Mouse (Mus musculus) stomach, embryonic 15.5 days (tissue): Measurements from ENCODE around the gene Il31ra. TPM values are rescaled to one million over a fixed set of nuclear protein-coding genes. Genes with fewer than 3 reads are reported as not detected.

Source experiments
- ATAC-seq: fragments of 200-750 bp; cut with Nextera tagmentation; 2 replicates; pipeline ENCODE4 v1.8.0; 2017; ENCODE audit warnings: low read depth, moderate number of reproducible peaks, moderate TSS enrichment; ENCODE audit not compliant: insufficient read depth, low FRiP score
- H3K27ac ChIP-seq: fragments of 300-500 bp; sonication (generic); 2 replicates; pipeline ENCODE4 v1.5.1; 2015; ENCODE audit warnings: mild to moderate bottlenecking, inconsistent platforms
- H3K27me3 ChIP-seq: fragments of 300-500 bp; sonication (generic); replicated peaks from 2 replicates; pipeline ENCODE4 v1.6.1; 2015; ENCODE audit warnings: inconsistent platforms
- H3K36me3 ChIP-seq: fragments of 300-500 bp; sonication (generic); 2 replicates; pipeline ENCODE4 v1.6.1; 2015; ENCODE audit warnings: inconsistent platforms
- H3K4me1 ChIP-seq: fragments of 300-500 bp; sonication (generic); 2 replicates; pipeline ENCODE4 v1.6.1; 2015; ENCODE audit warnings: inconsistent platforms
- H3K4me2 ChIP-seq: fragments of 300-500 bp; sonication (generic); 2 replicates; pipeline ENCODE4 v1.6.1; 2015; ENCODE audit warnings: mild to moderate bottlenecking, inconsistent platforms
- H3K4me3 ChIP-seq: fragments of 300-500 bp; sonication (generic); replicated peaks from 2 replicates; pipeline ENCODE4 v1.5.1; 2015; ENCODE audit warnings: inconsistent platforms
- H3K9ac ChIP-seq: fragments of 300-500 bp; sonication (generic); 2 replicates; pipeline ENCODE4 v1.6.1; 2015; ENCODE audit warnings: inconsistent platforms
- H3K9me3 ChIP-seq: fragments of 300-500 bp; sonication (generic); 2 replicates; pipeline ENCODE4 v1.6.1; 2016; ENCODE audit warnings: inconsistent platforms
- WGBS: fragments of 180-500 bp; shearing (Covaris S2); methylation state at CpG from one replicate; pipeline ENCODE4 v1.1.7; 2015; 5-methylcytosine and 5-hydroxymethylcytosine counted together
- polyA plus RNA-seq: library from polyadenylated mRNA; unstranded; fragments of >200 nt; fragmentation: Nextera tagmentation; extraction: Ambion mirVana; gene quantifications from 2 replicates; pipeline ENCODE4 v1.2.1, GENCODE M21; 2015

Il31ra gene
- polyA plus RNA-seq, 1 experiment from 2014 or later = 0.06 TPM

DNA sequence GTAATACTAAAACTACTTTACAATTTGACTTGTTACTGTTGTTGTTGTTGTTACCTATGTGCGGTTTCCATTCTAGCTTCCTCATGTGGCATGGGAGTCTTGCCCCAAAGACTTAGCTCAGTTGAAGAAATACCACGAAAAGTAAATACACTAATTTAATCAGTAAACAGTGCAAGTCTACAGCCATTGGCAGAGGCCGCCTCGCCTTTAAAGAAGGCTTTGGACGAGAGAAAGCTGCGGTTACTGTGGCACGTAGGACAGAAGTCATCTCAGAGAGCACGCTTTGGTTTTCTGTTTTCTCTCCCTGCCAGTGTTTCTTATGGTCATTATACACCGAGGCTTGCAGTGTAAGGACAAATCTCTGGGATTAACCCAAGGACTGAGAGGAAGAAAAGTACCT is 93.7 kb downstream of the Il31ra start:
- Histone ChIP-seq H3K36me3 (peaks cover 40% of the 10 kb centered on the region), H3K9me3 (no peaks in the 10 kb centered on the region), H3K4me3 (no peak overlapping the region), H3K4me2 (no peak overlapping the region), H3K27me3 (no peaks in the 10 kb centered on the region), H3K27ac (no peak overlapping the region), H3K4me1 (no peaks in the 10 kb centered on the region), H3K9ac (no peak overlapping the region)
- ATAC-seq = peak; percentile 66; the same call in 1 of the 2 replicates
- WGBS = 74% methylated on average over 9 of the region's 9 CpGs

DNA sequence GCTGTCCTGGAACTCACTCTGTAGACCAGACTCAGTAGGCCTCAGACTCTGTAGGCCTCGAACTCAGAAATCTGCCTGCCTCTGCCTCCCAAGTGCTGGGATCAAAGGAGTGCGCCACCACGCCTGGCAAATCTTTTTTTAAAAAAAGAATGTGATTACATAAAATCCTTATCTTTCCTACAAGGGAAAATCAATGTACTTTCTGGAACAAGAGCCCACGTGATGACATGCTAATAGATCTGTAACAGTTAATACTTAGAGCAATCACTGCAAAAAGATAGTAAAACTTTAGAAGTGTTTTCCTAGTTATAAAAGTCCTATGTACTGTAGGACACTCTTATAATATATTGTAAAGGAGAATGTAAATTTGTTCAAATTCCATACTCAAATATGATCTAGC is 94.1 kb downstream of the Il31ra start:
- Histone ChIP-seq H3K9me3 (no peaks in the 10 kb centered on the region), H3K4me2 (no peak overlapping the region), H3K27ac (no peak overlapping the region), H3K27me3 (no peaks in the 10 kb centered on the region), H3K9ac (no peak overlapping the region), H3K4me1 (no peaks in the 10 kb centered on the region), H3K36me3 (peaks cover 35% of the 10 kb centered on the region), H3K4me3 (no peak overlapping the region)
- 84% methylated on average over 4 of the region's 4 CpGs for WGBS
- ATAC-seq = no peak

- WGBS = 86% methylated on average over 12 of the region's 12 CpGs
- ATAC-seq = no peak
- Histone ChIP-seq H3K9ac (no peak overlapping the region), H3K4me3 (no peak overlapping the region), H3K9me3 (no peaks in the 10 kb centered on the region), H3K4me1 (no peaks in the 10 kb centered on the region), H3K4me2 (no peak overlapping the region), H3K36me3 (peaks cover 32% of the 10 kb centered on the region), H3K27me3 (no peaks in the 10 kb centered on the region), H3K27ac (no peak overlapping the region)
These were observed 99.6 kb downstream of the Il31ra start for GRCm38 (mm10) chr13:112494590-112494989.

GRCm38 (mm10) chr13:112492285-112492678 is 101.9 kb downstream of the Il31ra start:
- WGBS = 66% methylated on average over 1 of the region's 1 CpGs
- Histone ChIP-seq H3K9ac (no peak overlapping the region), H3K9me3 (no peaks in the 10 kb centered on the region), H3K27ac (no peak overlapping the region), H3K4me1 (no peaks in the 10 kb centered on the region), H3K4me3 (no peak overlapping the region), H3K4me2 (no peak overlapping the region), H3K27me3 (no peaks in the 10 kb centered on the region), H3K36me3 (peaks cover 21% of the 10 kb centered on the region)
- ATAC-seq = no peak

- no peak overlapping the region for H3K4me2 ChIP-seq
- H3K27ac ChIP-seq = no peak overlapping the region
- H3K4me1 ChIP-seq = no peaks in the 10 kb centered on the region
- H3K9ac ChIP-seq = no peak overlapping the region
- WGBS = 84% methylated on average over 14 of the region's 14 CpGs
- no peaks in the 10 kb centered on the region for H3K9me3 ChIP-seq
- no peak overlapping the region for H3K4me3 ChIP-seq
- H3K36me3 ChIP-seq = peaks cover 19% of the 10 kb centered on the region
- no peaks in the 10 kb centered on the region for H3K27me3 ChIP-seq
- no peak for ATAC-seq
These were observed 102.4 kb downstream of the Il31ra start for GRCm38 (mm10) chr13:112491636-112492284.

GRCm38 (mm10) chr13:112490036-112490435 is 104.1 kb downstream of the Il31ra start:
- Histone ChIP-seq H3K4me2 (no peak overlapping the region), H3K4me1 (no peaks in the 10 kb centered on the region)
- WGBS = 87% methylated on average over 3 of the region's 3 CpGs

DNA sequence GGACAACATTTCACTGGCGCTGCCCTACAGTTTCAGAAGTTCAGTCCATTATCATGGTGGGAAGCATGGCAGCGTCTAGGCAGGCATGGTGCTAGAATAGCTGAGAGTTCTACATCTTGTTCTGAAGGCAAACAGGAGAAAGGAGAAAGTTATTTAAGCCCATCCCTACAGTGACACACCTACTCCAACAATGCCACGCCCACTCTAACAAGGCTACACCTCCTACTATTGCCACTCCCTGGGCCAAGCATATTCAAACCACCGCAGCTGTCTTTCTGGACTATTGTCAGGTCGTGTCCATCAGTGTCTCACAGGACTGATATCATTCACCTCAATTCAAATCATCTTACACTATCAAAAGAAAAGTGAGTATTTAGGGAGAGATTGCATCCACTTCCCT is 107.5 kb downstream of the Il31ra start:
- H3K9ac ChIP-seq = no peak overlapping the region
- 93% methylated on average over 5 of the region's 5 CpGs for WGBS
- no peak overlapping the region for H3K4me2 ChIP-seq
- peaks cover 42% of the 10 kb centered on the region for H3K36me3 ChIP-seq
- H3K4me3 ChIP-seq = no peak overlapping the region
- H3K27ac ChIP-seq = no peak overlapping the region
- H3K27me3 ChIP-seq = no peaks in the 10 kb centered on the region
- no peak for ATAC-seq
- no peaks in the 10 kb centered on the region for H3K4me1 ChIP-seq
- H3K9me3 ChIP-seq = no peaks in the 10 kb centered on the region

More at GRCm38 (mm10) chr13:112490036-112490435, 104.1 kb downstream of the Il31ra start:
- Histone ChIP-seq H3K4me3 (no peak overlapping the region), H3K27ac (no peak overlapping the region), H3K9me3 (no peaks in the 10 kb centered on the region), H3K27me3 (no peaks in the 10 kb centered on the region), H3K36me3 (peaks cover 33% of the 10 kb centered on the region), H3K9ac (no peak overlapping the region)
- ATAC-seq = no peak

- Histone ChIP-seq H3K4me2 (no peak overlapping the region), H3K27ac (no peak overlapping the region), H3K27me3 (no peaks in the 10 kb centered on the region), H3K4me1 (no peaks in the 10 kb centered on the region), H3K4me3 (no peak overlapping the region), H3K9me3 (no peaks in the 10 kb centered on the region), H3K36me3 (peaks cover 42% of the 10 kb centered on the region), H3K9ac (no peak overlapping the region)
- WGBS = 94% methylated on average over 5 of the region's 5 CpGs
- no peak for ATAC-seq
These were observed 107.9 kb downstream of the Il31ra start for GRCm38 (mm10) chr13:112486236-112486635.

DNA sequence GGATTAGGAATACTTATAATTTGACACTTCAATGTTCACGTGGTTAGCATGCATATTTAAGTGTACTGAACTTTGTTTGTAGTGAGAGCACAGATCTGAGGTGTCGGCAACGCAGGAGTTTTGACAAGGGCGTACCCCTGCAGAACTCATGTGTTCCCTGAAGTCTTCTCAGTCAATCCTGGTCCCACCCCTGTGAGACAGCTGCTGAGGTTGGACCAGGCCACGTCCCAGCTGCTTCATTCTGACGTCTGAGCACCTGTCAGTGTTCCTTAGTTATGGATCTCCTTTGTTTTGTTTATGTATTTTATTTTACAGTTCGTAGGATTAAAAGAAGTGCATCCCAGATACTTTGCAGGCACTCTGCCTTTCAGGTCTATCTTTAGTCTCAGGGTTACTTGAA is 111.1 kb downstream of the Il31ra start:
- Histone ChIP-seq H3K36me3 (peaks cover 40% of the 10 kb centered on the region), H3K4me3 (no peak overlapping the region), H3K9ac (no peak overlapping the region), H3K4me1 (no peaks in the 10 kb centered on the region), H3K4me2 (no peak overlapping the region), H3K27ac (no peak overlapping the region), H3K9me3 (no peaks in the 10 kb centered on the region), H3K27me3 (no peaks in the 10 kb centered on the region)
- WGBS = 73% methylated on average over 7 of the region's 7 CpGs
- ATAC-seq = no peak

- H3K9me3 ChIP-seq = no peaks in the 10 kb centered on the region
- ATAC-seq = no peak
- H3K27me3 ChIP-seq = no peaks in the 10 kb centered on the region
- H3K27ac ChIP-seq = no peak overlapping the region
- H3K9ac ChIP-seq = no peak overlapping the region
- no peaks in the 10 kb centered on the region for H3K4me1 ChIP-seq
- H3K4me2 ChIP-seq = no peak overlapping the region
- WGBS = 91% methylated on average over 5 of the region's 5 CpGs
- H3K4me3 ChIP-seq = no peak overlapping the region
- H3K36me3 ChIP-seq = peaks cover 43% of the 10 kb centered on the region
These were observed 111.6 kb downstream of the Il31ra start for GRCm38 (mm10) chr13:112482525-112482924.

GRCm38 (mm10) chr13:112479926-112480325 is 114.2 kb downstream of the Il31ra start:
- H3K9ac ChIP-seq = no peak overlapping the region
- WGBS = 87% methylated on average over 15 of the region's 15 CpGs
- H3K4me1 ChIP-seq = no peaks in the 10 kb centered on the region
- H3K27ac ChIP-seq = no peak overlapping the region
- H3K27me3 ChIP-seq = no peaks in the 10 kb centered on the region
- no peak overlapping the region for H3K4me3 ChIP-seq
- no peak overlapping the region for H3K4me2 ChIP-seq
- ATAC-seq = no peak
- H3K36me3 ChIP-seq = peaks cover 38% of the 10 kb centered on the region
- no peaks in the 10 kb centered on the region for H3K9me3 ChIP-seq

- peaks cover 33% of the 10 kb centered on the region for H3K36me3 ChIP-seq
These were observed 115.1 kb downstream of the Il31ra start for GRCm38 (mm10) chr13:112479032-112479431.

More at GRCm38 (mm10) chr13:112479032-112479431, 115.1 kb downstream of the Il31ra start:
- Histone ChIP-seq H3K9me3 (no peaks in the 10 kb centered on the region), H3K27ac (no peak overlapping the region), H3K4me1 (no peaks in the 10 kb centered on the region), H3K4me3 (no peak overlapping the region), H3K9ac (no peak overlapping the region), H3K27me3 (no peaks in the 10 kb centered on the region), H3K4me2 (no peak overlapping the region)
- WGBS = 79% methylated on average over 7 of the region's 7 CpGs
- ATAC-seq = no peak
